Mouse (Mus musculus) heart, embryonic 14.5 days (tissue): ENCODE results near the gene Ryk. TPM values are rescaled to one million over a fixed set of nuclear protein-coding genes. Genes with fewer than 3 reads are reported as not detected.
A peak's percentile ranks its signal among the peaks of the same experiment; 100 is the strongest.
"Not testable (repeated sequence)": the region's sequence is repeated elsewhere in the genome, so short reads cannot be mapped to it uniquely, and the experiment has no call there.

Source experiments
- ATAC-seq: fragments of 200-750 bp; cut with Nextera tagmentation; 2 replicates; pipeline ENCODE4 v1.8.0; 2017; ENCODE audit warnings: low read depth, moderate TSS enrichment; ENCODE audit not compliant: insufficient number of reproducible peaks, insufficient read depth, low FRiP score
- H3K27ac ChIP-seq, 2 experiments: fragments of 200-500 bp in 1 of 2; fragments of 300-500 bp in 1 of 2; sonication (generic) in 1 of 2; replicated peaks in 1 of 2; 2 replicates each; pipeline ENCODE4 v1.5.1; 2012 to 2014; ENCODE audit warnings: low read depth in 2 of 2, low read length in 2 of 2, control low read depth in 1 of 2, mild to moderate bottlenecking in 1 of 2, mixed read lengths in 1 of 2; ENCODE audit not compliant: control insufficient read depth in 1 of 2, insufficient read depth in 1 of 2
- H3K27me3 ChIP-seq: fragments of 300-500 bp; sonication (generic); 2 replicates; pipeline ENCODE4 v1.6.1; 2014; ENCODE audit warnings: mild to moderate bottlenecking, low read length, control low read depth; ENCODE audit not compliant: control insufficient read depth, insufficient read depth
- H3K36me3 ChIP-seq: fragments of 300-500 bp; sonication (generic); 2 replicates; pipeline ENCODE4 v1.6.1; 2014; ENCODE audit warnings: mild to moderate bottlenecking, control low read depth, low read length, mixed read lengths; ENCODE audit not compliant: control insufficient read depth, insufficient read depth
- H3K4me1 ChIP-seq, 2 experiments: fragments of 200-500 bp in 1 of 2; fragments of 300-500 bp in 1 of 2; sonication (generic) in 1 of 2; 2 replicates each; pipeline ENCODE4 v1.6.1; 2012 to 2014; ENCODE audit warnings: low read length in 2 of 2, control low read depth in 1 of 2, mixed read lengths in 1 of 2; ENCODE audit not compliant: control insufficient read depth in 2 of 2, insufficient read depth in 2 of 2
- H3K4me2 ChIP-seq: fragments of 300-500 bp; sonication (generic); 2 replicates; pipeline ENCODE4 v1.6.1; 2014; ENCODE audit warnings: mild to moderate bottlenecking, low read length
- H3K4me3 ChIP-seq, 2 experiments: fragments of 200-500 bp in 1 of 2; fragments of 300-500 bp in 1 of 2; sonication (generic) in 1 of 2; 2 replicates each; pipeline ENCODE4 v1.5.1; 2012 to 2014; ENCODE audit warnings: low read length in 2 of 2, mild to moderate bottlenecking in 2 of 2, control low read depth in 1 of 2, low read depth in 1 of 2, moderate library complexity in 1 of 2; ENCODE audit not compliant: control insufficient read depth in 1 of 2, insufficient read depth in 1 of 2
- H3K9ac ChIP-seq: fragments of 300-500 bp; sonication (generic); 2 replicates; pipeline ENCODE4 v1.6.1; 2014; ENCODE audit warnings: mild to moderate bottlenecking, low read length
- H3K9me3 ChIP-seq: fragments of 300-500 bp; sonication (generic); 2 replicates; pipeline ENCODE4 v1.6.1; 2016; ENCODE audit warnings: low read length, control low read depth; ENCODE audit not compliant: control insufficient read depth
- WGBS: fragments of 180-500 bp; shearing (Covaris S2); extraction: QIAGEN DNeasy Blood & Tissue Kit; methylation state at CpG from one replicate; pipeline ENCODE4 v1.1.7; 2014; 5-methylcytosine and 5-hydroxymethylcytosine counted together
- polyA plus RNA-seq: library from polyadenylated mRNA; unstranded; fragments of >200 nt; fragmentation: Nextera tagmentation; extraction: Ambion mirVana; gene quantifications from 2 replicates; pipeline ENCODE4 v1.2.1, GENCODE M21; 2014

Gene Ryk
- polyA plus RNA-seq, 1 experiment from 2014 or later = 28.3 TPM

- no peaks in the 10 kb centered on the region for H3K27me3 ChIP-seq
- H3K9ac ChIP-seq = no peak overlapping the region
- H3K9me3 ChIP-seq = no peaks in the 10 kb centered on the region
- H3K27ac ChIP-seq = no peak overlapping the region
- 91% methylated on average over 6 of the region's 6 CpGs for WGBS
- H3K36me3 ChIP-seq = peaks cover 71% of the 10 kb centered on the region
- H3K4me2 ChIP-seq = no peak overlapping the region
- no peak for ATAC-seq
- H3K4me1 ChIP-seq = no peaks in the 10 kb centered on the region
- no peak overlapping the region for H3K4me3 ChIP-seq
Observed at GRCm38 (mm10) chr9:102904952-102905351, 70.2 kb downstream of the Ryk start.

GRCm38 (mm10) chr9:102906781-102907180 lies 72.1 kb downstream of the Ryk start:
- no peak for ATAC-seq

GRCm38 (mm10) chr9:102907521-102908246 lies 73.0 kb downstream of the Ryk start:
- no peaks in the 10 kb centered on the region for H3K4me1 ChIP-seq
- no peaks in the 10 kb centered on the region for H3K9me3 ChIP-seq
- H3K36me3 ChIP-seq = peaks cover 78% of the 10 kb centered on the region
- ATAC-seq = no peak
- H3K4me2 ChIP-seq = no peak overlapping the region
- H3K9ac ChIP-seq = no peak overlapping the region
- no peak overlapping the region for H3K4me3 ChIP-seq
- no peak overlapping the region for H3K27ac ChIP-seq
- H3K27me3 ChIP-seq = no peaks in the 10 kb centered on the region
- 87% methylated on average over 11 of the region's 11 CpGs for WGBS

More at GRCm38 (mm10) chr9:102906781-102907180, 72.1 kb downstream of the Ryk start:
- Histone ChIP-seq H3K4me2 (no peak overlapping the region), H3K9me3 (no peaks in the 10 kb centered on the region), H3K27me3 (no peaks in the 10 kb centered on the region), H3K4me3 (no peak overlapping the region), H3K27ac (no peak overlapping the region), H3K4me1 (no peaks in the 10 kb centered on the region), H3K9ac (no peak overlapping the region), H3K36me3 (peaks cover 83% of the 10 kb centered on the region)
- 86% methylated on average over 12 of the region's 12 CpGs for WGBS

GRCm38 (mm10) chr9:102911526-102911925 lies 76.8 kb downstream of the Ryk start:
- ATAC-seq = no peak
- Histone ChIP-seq H3K4me3 (no peak overlapping the region), H3K9me3 (no peaks in the 10 kb centered on the region), H3K36me3 (peaks cover 46% of the 10 kb centered on the region), H3K27ac (no peak overlapping the region), H3K9ac (no peak overlapping the region), H3K4me1 (peaks cover 12 to 28% of the 10 kb centered on the region in 2 experiments), H3K27me3 (no peaks in the 10 kb centered on the region), H3K4me2 (no peak overlapping the region)
- 96% methylated on average over 3 of the region's 3 CpGs for WGBS

- Histone ChIP-seq H3K27ac (no peak overlapping the region), H3K4me3 (no peak overlapping the region), H3K4me1 (peaks cover 12 to 28% of the 10 kb centered on the region in 2 experiments), H3K4me2 (no peak overlapping the region), H3K27me3 (no peaks in the 10 kb centered on the region), H3K9me3 (no peaks in the 10 kb centered on the region), H3K36me3 (peaks cover 38% of the 10 kb centered on the region), H3K9ac (no peak overlapping the region)
- ATAC-seq = no peak
- 89% methylated on average over 10 of the region's 10 CpGs for WGBS
Observed at GRCm38 (mm10) chr9:102912516-102913035, 77.9 kb downstream of the Ryk start.

- H3K36me3 ChIP-seq = peaks cover 28% of the 10 kb centered on the region
- peak overlapping the region in 1 of 2 experiments; percentile 68; a peak in 2 of 4 replicates for H3K27ac ChIP-seq
- not testable (repeated sequence) for ATAC-seq, H3K27me3 ChIP-seq, H3K9ac ChIP-seq, H3K4me3 ChIP-seq, H3K9me3 ChIP-seq, H3K4me2 ChIP-seq
- WGBS = 93% methylated on average over 3 of the region's 3 CpGs
- H3K4me1 ChIP-seq = peaks cover 12 to 28% of the 10 kb centered on the region in 2 experiments
Observed at GRCm38 (mm10) chr9:102913597-102913996, 78.9 kb downstream of the Ryk start.

GRCm38 (mm10) chr9:102914583-102914982 lies 79.9 kb downstream of the Ryk start:
- Histone ChIP-seq H3K36me3 (peaks cover 19% of the 10 kb centered on the region), H3K9me3 (no peaks in the 10 kb centered on the region), H3K9ac (no peak overlapping the region), H3K4me3 (no peak overlapping the region), H3K4me1 (peaks cover 12 to 28% of the 10 kb centered on the region in 2 experiments), H3K27ac (peak overlapping the region in 1 of 2 experiments; percentile 68; a peak in 2 of 4 replicates), H3K4me2 (no peak overlapping the region), H3K27me3 (no peaks in the 10 kb centered on the region)
- ATAC-seq = peak; percentile 57; the same call in 1 of the 2 replicates
- WGBS = 0% methylated on average over 1 of the region's 1 CpGs
